ENCODE assay signal across 14 mouse cellular contexts in genomic region chr16:44303822-44304221, GRCm38 (mm10).
DNase-seq lines count a peak whose midpoint lies in the region; ATAC-seq lines count a peak whose summit lies in the region.
"Had no signal": no experiment of that assay in that cellular context is flagged by ENCODE, and none has a peak within 500 bp of the region (broad histone marks: within the 10 kb centered on the region; RNA-seq: fewer than 3 reads in every experiment).

No protein-coding gene starts in this region.

- peak; percentile 87 for ATAC-seq in frontal cortex, adult (ENCODE audit: low TSS enrichment)
- ATAC-seq: forebrain, embryonic 15.5 days had no signal

- no peak for DNase-seq in frontal cortex, postnatal 25 days (ENCODE audit: low spot score in 2 of 2)
- peak; percentile 39 for DNase-seq in brain, adult 2 months (ENCODE audit: low read depth, low spot score)
- DNase-seq in telencephalon, adult 2 months (ENCODE audit: low read depth, low spot score): peak; percentile 55
- DNase-seq in embryo, embryonic 9.5 days (ENCODE audit: extremely low spot score): no peak
- DNase-seq: adrenal gland, adult 2 months; adrenal gland, postnatal 10 days; adrenal gland, postnatal 25 days; cerebellum, adult 11-12 months; cerebellum, adult 2 months; cerebellum, adult 9-10 months; cerebellum, postnatal 10 days; cerebellum, postnatal 25 days had no signal

Comparison
In these comparisons a context has a peak if more than half of its experiments do, and no peak if none do; other contexts are left out.
1. DNase-seq: peak in brain, adult 2 months (single experiment) and telencephalon, adult 2 months (single experiment); none in frontal cortex, postnatal 25 days (0 of 2) and embryo, embryonic 9.5 days (single experiment).